Mouse (Mus musculus) neural tube, embryonic 15.5 days (tissue): ENCODE measurements at regions not wholly inside any gene's neighbourhood (a gene's known extent, or its start where the extent isn't known, plus 50 kb on each side); places are given as distances from the start of the nearest gene placed in this dataset.
A peak's percentile ranks its signal among the peaks of the same experiment; 100 is the strongest.

Source experiments
- ATAC-seq: fragments of 200-750 bp; cut with Nextera tagmentation; 2 replicates; pipeline ENCODE4 v1.8.0; 2017; ENCODE audit warnings: mild to moderate bottlenecking, moderate TSS enrichment, moderate library complexity; ENCODE audit not compliant: low FRiP score
- H3K27ac ChIP-seq: fragments of 300-500 bp; sonication (generic); replicated peaks from 2 replicates; pipeline ENCODE4 v1.5.1; 2015; ENCODE audit warnings: mild to moderate bottlenecking, inconsistent platforms
- H3K27me3 ChIP-seq: fragments of 300-500 bp; sonication (generic); replicated peaks from 2 replicates; pipeline ENCODE4 v1.6.1; 2015; ENCODE audit warnings: inconsistent platforms
- H3K36me3 ChIP-seq: fragments of 300-500 bp; sonication (generic); 2 replicates; pipeline ENCODE4 v1.6.1; 2015; ENCODE audit warnings: inconsistent platforms
- H3K4me1 ChIP-seq: fragments of 300-500 bp; sonication (generic); 2 replicates; pipeline ENCODE4 v1.6.1; 2015; ENCODE audit warnings: inconsistent platforms
- H3K4me2 ChIP-seq: fragments of 300-500 bp; sonication (generic); 2 replicates; pipeline ENCODE4 v1.6.1; 2015; ENCODE audit warnings: inconsistent platforms, mild to moderate bottlenecking, moderate library complexity
- H3K4me3 ChIP-seq: fragments of 300-500 bp; sonication (generic); replicated peaks from 2 replicates; pipeline ENCODE4 v1.5.1; 2015; ENCODE audit warnings: mild to moderate bottlenecking, inconsistent platforms
- H3K9ac ChIP-seq: fragments of 300-500 bp; sonication (generic); replicated peaks from 2 replicates; pipeline ENCODE4 v1.6.1; 2015; ENCODE audit warnings: mild to moderate bottlenecking, inconsistent platforms
- H3K9me3 ChIP-seq: fragments of 300-500 bp; sonication (generic); replicated peaks from 2 replicates; pipeline ENCODE4 v1.6.1; 2016; ENCODE audit warnings: inconsistent platforms
- WGBS: fragments of 180-500 bp; shearing (Covaris S2); methylation state at CpG from one replicate; pipeline ENCODE4 v1.1.7; 2015; ENCODE audit warnings: mixed read lengths; 5-methylcytosine and 5-hydroxymethylcytosine counted together

GRCm38 (mm10) chr16:51809120-51809519 is 221.9 kb upstream of the Cblb start:
- no peak for ATAC-seq
- no peak overlapping the region for H3K4me3 ChIP-seq
- H3K9me3 ChIP-seq, result no peaks in the 10 kb centered on the region
- H3K27ac ChIP-seq, result no peak overlapping the region
- no peaks in the 10 kb centered on the region for H3K4me1 ChIP-seq
- no peak overlapping the region for H3K9ac ChIP-seq
- 87% methylated on average over 2 of the region's 2 CpGs for WGBS
- no peak overlapping the region for H3K4me2 ChIP-seq
- H3K36me3 ChIP-seq, result no peaks in the 10 kb centered on the region
- no peaks in the 10 kb centered on the region for H3K27me3 ChIP-seq

- no peak for ATAC-seq
- no peaks in the 10 kb centered on the region for H3K36me3 ChIP-seq
- H3K27me3 ChIP-seq, result no peaks in the 10 kb centered on the region
- no peak overlapping the region for H3K4me3 ChIP-seq
- H3K27ac ChIP-seq, result no peak overlapping the region
- H3K4me2 ChIP-seq, result no peak overlapping the region
- H3K4me1 ChIP-seq, result no peaks in the 10 kb centered on the region
- no peaks in the 10 kb centered on the region for H3K9me3 ChIP-seq
- WGBS, result 87% methylated on average over 1 of the region's 1 CpGs
- no peak overlapping the region for H3K9ac ChIP-seq
These were observed 220.0 kb upstream of the Cblb start for GRCm38 (mm10) chr16:51811073-51811472.

- H3K4me3 ChIP-seq, result no peak overlapping the region
These were observed 188.3 kb upstream of the Cblb start for GRCm38 (mm10) chr16:51842770-51843169.

GRCm38 (mm10) chr16:51845539-51845938 is 185.5 kb upstream of the Cblb start:
- Histone ChIP-seq H3K9me3 (no peaks in the 10 kb centered on the region), H3K27ac (no peak overlapping the region), H3K9ac (no peak overlapping the region), H3K4me1 (no peaks in the 10 kb centered on the region), H3K4me2 (no peak overlapping the region), H3K4me3 (no peak overlapping the region), H3K36me3 (no peaks in the 10 kb centered on the region), H3K27me3 (no peaks in the 10 kb centered on the region)
- WGBS, result 67% methylated on average over 4 of the region's 4 CpGs
- peak; percentile 59; the same call in 1 of the 2 replicates for ATAC-seq

More at GRCm38 (mm10) chr16:51842770-51843169, 188.3 kb upstream of the Cblb start:
- 88% methylated on average over 3 of the region's 3 CpGs for WGBS
- Histone ChIP-seq H3K27me3 (no peaks in the 10 kb centered on the region), H3K4me1 (no peaks in the 10 kb centered on the region), H3K36me3 (no peaks in the 10 kb centered on the region), H3K4me2 (no peak overlapping the region), H3K9me3 (no peaks in the 10 kb centered on the region), H3K27ac (no peak overlapping the region), H3K9ac (no peak overlapping the region)
- ATAC-seq, result no peak

GRCm38 (mm10) chr16:51880711-51881110 is 150.3 kb upstream of the Cblb start:
- ATAC-seq, result no peak
- H3K27ac ChIP-seq, result no peak overlapping the region
- no peaks in the 10 kb centered on the region for H3K36me3 ChIP-seq
- no peak overlapping the region for H3K4me2 ChIP-seq
- H3K27me3 ChIP-seq, result no peaks in the 10 kb centered on the region
- no peak overlapping the region for H3K4me3 ChIP-seq
- whole genome bisulfite sequencing, result 79% methylated on average over 4 of the region's 4 CpGs
- no peaks in the 10 kb centered on the region for H3K9me3 ChIP-seq
- no peak overlapping the region for H3K9ac ChIP-seq
- no peaks in the 10 kb centered on the region for H3K4me1 ChIP-seq

GRCm38 (mm10) chr16:51881127-51881526 is 149.9 kb upstream of the Cblb start:
- Histone ChIP-seq H3K9ac (no peak overlapping the region), H3K9me3 (no peaks in the 10 kb centered on the region), H3K4me1 (no peaks in the 10 kb centered on the region), H3K27ac (no peak overlapping the region), H3K36me3 (no peaks in the 10 kb centered on the region), H3K4me3 (no peak overlapping the region), H3K27me3 (no peaks in the 10 kb centered on the region), H3K4me2 (no peak overlapping the region)
- 61% methylated on average over 2 of the region's 2 CpGs for WGBS
- ATAC-seq, result no peak

- H3K9ac ChIP-seq, result no peak overlapping the region
- no peak overlapping the region for H3K4me3 ChIP-seq
- no peaks in the 10 kb centered on the region for H3K4me1 ChIP-seq
- ATAC-seq, result no peak
- H3K36me3 ChIP-seq, result no peaks in the 10 kb centered on the region
- no peaks in the 10 kb centered on the region for H3K27me3 ChIP-seq
- 85% methylated on average over 2 of the region's 2 CpGs for WGBS
- no peak overlapping the region for H3K4me2 ChIP-seq
- no peaks in the 10 kb centered on the region for H3K9me3 ChIP-seq
- no peak overlapping the region for H3K27ac ChIP-seq
These were observed 147.2 kb upstream of the Cblb start for GRCm38 (mm10) chr16:51883813-51884212.

DNA sequence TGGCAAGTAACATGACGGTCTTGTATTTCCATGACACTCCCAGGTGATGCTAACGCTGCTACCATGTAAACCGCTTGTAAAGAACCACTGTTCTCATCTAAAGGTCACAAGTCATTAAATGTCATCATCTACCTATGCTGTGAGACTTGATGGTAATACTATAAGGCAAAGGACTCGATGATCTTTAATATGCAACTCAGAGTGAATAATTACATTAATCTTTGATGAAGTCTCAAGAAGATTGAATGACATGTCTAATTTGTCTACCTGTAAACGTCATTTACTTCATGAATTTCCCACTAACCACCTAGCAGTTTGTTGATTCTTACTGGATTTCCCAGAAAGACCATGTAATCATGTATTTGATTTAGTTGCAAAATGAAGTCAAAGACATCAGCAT is 143.5 kb upstream of the Cblb start:
- no peaks in the 10 kb centered on the region for H3K9me3 ChIP-seq
- no peak overlapping the region for H3K4me3 ChIP-seq
- no peaks in the 10 kb centered on the region for H3K4me1 ChIP-seq
- 84% methylated on average over 5 of the region's 5 CpGs for WGBS
- no peak overlapping the region for H3K27ac ChIP-seq
- H3K4me2 ChIP-seq, result no peak overlapping the region
- no peak for ATAC-seq
- H3K9ac ChIP-seq, result no peak overlapping the region
- H3K36me3 ChIP-seq, result no peaks in the 10 kb centered on the region
- H3K27me3 ChIP-seq, result no peaks in the 10 kb centered on the region

DNA sequence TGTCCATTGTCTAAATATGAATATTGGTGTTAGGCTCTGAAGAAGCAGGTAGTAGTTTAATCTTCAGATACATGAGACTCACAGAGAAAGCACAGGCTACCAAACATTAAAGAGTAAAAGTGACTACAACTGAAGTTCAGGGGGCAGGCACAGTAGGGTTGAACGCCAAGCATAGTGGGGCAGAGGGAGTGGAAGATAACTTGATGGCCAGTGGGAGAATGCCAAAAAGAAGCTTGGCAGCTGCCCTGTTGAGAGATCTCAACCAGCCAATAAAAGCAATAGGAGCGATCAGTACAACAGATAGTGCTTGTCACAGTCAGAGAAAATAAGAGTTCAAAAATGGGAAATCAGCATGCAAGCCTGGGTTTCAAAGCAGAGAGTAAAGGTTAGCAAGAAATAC is 125.4 kb upstream of the Cblb start:
- Histone ChIP-seq H3K9me3 (0 out of 2 replicates have a peak, but pooled peaks cover 5% of the 10 kb centered on the region), H3K27me3 (no peaks in the 10 kb centered on the region), H3K4me3 (no peak overlapping the region), H3K4me1 (no peaks in the 10 kb centered on the region), H3K4me2 (no peak overlapping the region), H3K36me3 (no peaks in the 10 kb centered on the region), H3K9ac (no peak overlapping the region), H3K27ac (no peak overlapping the region)
- 88% methylated on average over 2 of the region's 2 CpGs for WGBS
- ATAC-seq, result no peak

DNA sequence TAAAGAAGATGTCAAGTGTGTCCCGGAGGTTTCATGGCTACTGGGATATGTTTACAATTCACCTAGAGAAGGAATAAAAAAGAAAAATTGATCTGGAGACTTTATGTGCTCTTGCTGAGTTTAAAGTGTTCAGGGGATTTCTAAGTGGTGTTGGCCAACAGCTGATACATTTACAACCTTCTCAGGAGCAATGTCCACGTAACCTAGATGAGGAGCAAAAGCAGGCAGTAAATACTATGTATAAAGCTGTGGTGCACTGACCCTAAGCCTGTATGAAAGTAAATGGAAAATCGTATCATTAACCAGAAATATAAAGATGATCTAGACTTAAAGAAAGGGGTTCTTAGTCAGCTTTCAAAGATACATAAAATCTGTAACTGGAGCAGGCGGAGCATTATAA is 124.3 kb upstream of the Cblb start:
- ATAC-seq, result no peak
- 83% methylated on average over 4 of the region's 4 CpGs for WGBS
- Histone ChIP-seq H3K9ac (no peak overlapping the region), H3K4me3 (no peak overlapping the region), H3K4me1 (no peaks in the 10 kb centered on the region), H3K36me3 (no peaks in the 10 kb centered on the region), H3K27ac (no peak overlapping the region), H3K4me2 (no peak overlapping the region), H3K9me3 (no peaks in the 10 kb centered on the region), H3K27me3 (no peaks in the 10 kb centered on the region)

- WGBS, result 77% methylated on average over 3 of the region's 3 CpGs
- no peak for ATAC-seq
- no peaks in the 10 kb centered on the region for H3K9me3 ChIP-seq
- no peak overlapping the region for H3K9ac ChIP-seq
- no peaks in the 10 kb centered on the region for H3K4me1 ChIP-seq
- no peaks in the 10 kb centered on the region for H3K36me3 ChIP-seq
- H3K27ac ChIP-seq, result no peak overlapping the region
- no peak overlapping the region for H3K4me3 ChIP-seq
- no peaks in the 10 kb centered on the region for H3K27me3 ChIP-seq
- H3K4me2 ChIP-seq, result no peak overlapping the region
These were observed 121.0 kb upstream of the Cblb start for GRCm38 (mm10) chr16:51910046-51910445.

- Histone ChIP-seq H3K27me3 (no peaks in the 10 kb centered on the region), H3K4me1 (peaks cover 9% of the 10 kb centered on the region), H3K9ac (no peak overlapping the region), H3K9me3 (no peaks in the 10 kb centered on the region), H3K4me2 (no peak overlapping the region), H3K4me3 (no peak overlapping the region), H3K36me3 (no peaks in the 10 kb centered on the region), H3K27ac (no peak overlapping the region)
- no peak for ATAC-seq
- WGBS, result 76% methylated on average over 6 of the region's 6 CpGs
These were observed 119.8 kb upstream of the Cblb start for GRCm38 (mm10) chr16:51911109-51911765.
